Mouse (Mus musculus): ENCODE data around the gene Dnajc9. TPM values are rescaled to one million over a fixed set of nuclear protein-coding genes. Genes with fewer than 3 reads are reported as not detected.

The Dnajc9 gene
- polyA plus RNA-seq (2012; rRNA removed; ENCODE audit: low replicate concordance), result 8.0 and 34.0 TPM in 2 replicates

GRCm38 (mm10) chr14:20388441-20389129 is at the start of gene Dnajc9:
Dnajc9 (minus strand) TSS chr14:20388910.

GRCm38 (mm10) chr14:20393205-20393913 is 4.6 kb upstream of the Dnajc9 start, which contains the start of gene Mrps16:
Mrps16 (minus strand) TSS chr14:20393634.

GRCm38 (mm10) chr14:20347991-20348541 is 40.6 kb downstream of the Dnajc9 start, which contains the start of the genes Ecd and Fam149b:
Ecd (minus strand) TSS chr14:20348121.
Fam149b (plus strand) TSS chr14:20348162.

Other genes with a start within 250 kb of the Dnajc9 start
- gene Kcnk5, start 207.1 kb downstream of the Dnajc9 start, polyA plus RNA-seq (2012; rRNA removed; ENCODE audit: low replicate concordance), result 9.6 and 10.0 TPM in 2 replicates
- gene Kcnk16, start 119.7 kb downstream of the Dnajc9 start, polyA plus RNA-seq (2012; rRNA removed; ENCODE audit: low replicate concordance), result 0.85 and 1.1 TPM in 2 replicates
- 26.8 and 38.4 TPM in 2 replicates for gene Nudt13, start 94.2 kb downstream of the Dnajc9 start, polyA plus RNA-seq (2012; rRNA removed; ENCODE audit: low replicate concordance)
- 14.6 and 20.5 TPM in 2 replicates for gene Ecd, start 40.8 kb downstream of the Dnajc9 start, polyA plus RNA-seq (2012; rRNA removed; ENCODE audit: low replicate concordance)
- 25.0 and 37.1 TPM in 2 replicates for gene Fam149b, start 40.7 kb downstream of the Dnajc9 start, polyA plus RNA-seq (2012; rRNA removed; ENCODE audit: low replicate concordance)
- gene Mrps16, start 4.7 kb upstream of the Dnajc9 start, polyA plus RNA-seq (2012; rRNA removed; ENCODE audit: low replicate concordance), result 51.6 and 55.1 TPM in 2 replicates
- gene Cfap70, start 63.3 kb upstream of the Dnajc9 start, polyA plus RNA-seq (2012; rRNA removed; ENCODE audit: low replicate concordance), result 0.09 TPM in 1 of 2 replicates, not detected in the other
- gene Anxa7, start 91.2 kb upstream of the Dnajc9 start, polyA plus RNA-seq (2012; rRNA removed; ENCODE audit: low replicate concordance), result 87.8 and 94.9 TPM in 2 replicates
- 0.31 and 1.4 TPM in 2 replicates for gene Mss51, start 108.0 kb upstream of the Dnajc9 start, polyA plus RNA-seq (2012; rRNA removed; ENCODE audit: low replicate concordance)
- gene Ppp3cb, start 157.7 kb upstream of the Dnajc9 start, polyA plus RNA-seq (2012; rRNA removed; ENCODE audit: low replicate concordance), result 8.3 and 20.8 TPM in 2 replicates

Measured in mammary gland, adult 2 months (tissue).